Mouse (Mus musculus): ENCODE measurements around the gene Naa35.
A peak's percentile ranks its signal among the peaks of the same experiment; 100 is the strongest.

Gene Naa35

DNA sequence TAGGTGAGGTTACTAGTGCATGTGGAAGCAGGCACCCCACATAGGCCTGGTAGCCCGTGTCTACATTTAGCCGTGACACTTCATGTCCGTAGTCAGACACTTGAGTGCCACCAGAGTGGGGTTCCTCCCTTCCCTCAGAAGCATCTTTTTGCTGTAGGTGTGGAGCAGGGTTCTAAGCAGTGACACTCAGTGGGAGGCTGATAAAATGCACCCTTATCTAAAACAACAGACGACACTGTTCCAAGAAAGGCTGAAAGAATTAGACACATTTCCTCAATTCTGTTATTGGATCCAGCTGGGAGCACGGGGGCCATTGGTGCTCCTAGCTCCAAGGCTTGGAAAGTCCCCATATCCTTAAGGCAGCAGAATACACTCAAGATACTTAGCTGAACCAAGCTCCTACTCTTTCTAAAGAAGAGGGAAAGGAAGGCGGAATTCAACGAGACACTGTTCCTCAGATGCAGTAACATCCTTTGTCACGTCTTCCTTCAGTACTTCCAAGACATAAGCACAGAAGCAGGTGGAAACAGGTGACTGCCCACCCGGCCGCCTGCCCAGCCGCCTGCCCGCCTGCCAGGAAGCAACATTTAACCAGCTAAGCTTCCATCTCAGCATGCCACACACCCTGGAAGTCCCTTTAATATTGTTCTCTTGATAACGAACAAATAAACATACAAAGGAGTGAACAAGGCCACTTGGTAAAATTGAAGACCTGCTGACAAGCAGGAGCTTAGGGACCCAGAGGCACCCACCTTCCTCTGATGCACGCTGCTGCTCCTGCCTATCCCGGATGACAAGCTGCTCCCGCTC lies 54.5 kb downstream of the Naa35 start:
- DNase-seq (ENCODE audit: low spot score): peak; percentile 39

DNA sequence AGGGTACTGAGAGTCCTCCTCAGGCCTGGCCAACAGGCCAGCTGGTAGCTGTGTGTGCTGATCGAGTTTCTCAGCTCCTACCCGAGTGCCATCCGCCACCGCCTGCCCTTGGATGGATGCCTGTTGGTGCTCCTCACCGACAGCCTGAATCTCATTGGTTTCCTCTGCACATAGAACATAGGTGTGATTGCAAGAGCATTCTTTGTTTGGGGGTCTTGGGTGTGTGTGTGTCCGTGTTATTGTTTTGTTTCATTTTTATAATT lies 55.0 kb downstream of the Naa35 start:
- no peak for DNase-seq (ENCODE audit: low spot score)

DNA sequence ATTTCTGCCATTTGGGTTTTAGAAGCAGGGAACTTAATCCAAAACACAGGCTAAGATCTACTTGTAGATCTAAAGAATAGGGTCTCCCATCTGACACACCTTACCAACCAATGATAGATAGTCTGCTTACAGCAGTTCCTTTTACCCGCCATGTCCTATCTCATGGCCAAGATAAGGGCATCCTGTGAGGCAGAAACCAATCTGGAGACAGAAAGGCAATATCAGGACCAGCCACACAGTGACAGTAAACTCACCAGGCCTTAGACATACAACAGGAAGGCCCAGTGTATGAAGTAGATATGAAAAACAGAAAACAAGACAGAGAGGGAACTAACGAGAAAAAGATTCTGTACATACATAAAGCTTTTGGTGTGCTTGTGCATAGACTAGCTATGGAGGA lies 57.8 kb downstream of the Naa35 start:
- no peak for DNase-seq (ENCODE audit: low spot score)

DNA sequence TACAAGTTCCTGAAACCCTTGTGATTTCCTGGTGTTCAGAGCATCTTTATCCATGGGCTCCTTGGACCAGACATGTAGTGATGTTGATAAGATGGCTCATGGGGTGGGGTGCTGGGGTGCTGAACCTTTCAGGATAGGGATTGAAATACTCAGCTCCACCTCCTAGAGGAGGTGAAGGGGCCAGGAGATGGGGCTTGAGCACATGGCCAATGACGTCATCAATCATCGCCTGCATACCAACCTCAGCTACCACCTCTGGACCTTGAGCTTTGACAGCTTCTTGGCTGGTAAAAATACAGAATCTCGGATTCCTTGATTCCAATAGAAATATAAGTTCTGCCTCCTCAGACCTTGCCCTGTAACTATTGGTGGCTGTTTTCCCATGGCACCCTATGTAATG lies 60.4 kb downstream of the Naa35 start:
- DNase-seq (ENCODE audit: low spot score): no peak

DNA sequence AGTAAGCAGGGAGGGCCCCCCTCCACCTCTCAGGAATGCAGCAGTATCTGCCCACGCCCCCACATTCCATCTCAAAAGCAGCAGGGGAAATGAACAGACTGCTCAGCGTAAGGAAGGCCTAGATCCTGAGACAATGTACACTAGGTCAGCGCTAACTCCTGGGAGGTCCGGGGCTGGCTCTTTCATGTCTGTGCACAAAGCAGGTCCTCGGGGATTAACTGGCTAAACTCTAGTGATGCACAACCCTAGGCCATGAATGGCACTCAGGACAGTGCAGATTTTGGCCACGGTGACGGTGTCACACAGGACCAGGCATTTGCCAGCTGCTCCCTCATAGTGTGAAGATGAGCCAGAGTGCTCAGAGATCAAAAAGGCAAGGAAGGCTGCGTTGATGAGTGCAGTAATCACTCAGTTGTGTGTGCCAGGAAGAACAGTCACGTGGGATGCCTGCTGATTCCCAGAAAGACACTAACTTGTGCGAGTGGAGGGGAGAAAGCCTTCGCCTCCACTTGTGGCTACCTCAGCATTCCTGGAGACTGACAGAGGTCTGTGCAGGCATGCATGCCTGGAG lies 61.7 kb downstream of the Naa35 start:
- peak; percentile 52 for DNase-seq (ENCODE audit: low spot score)

DNA sequence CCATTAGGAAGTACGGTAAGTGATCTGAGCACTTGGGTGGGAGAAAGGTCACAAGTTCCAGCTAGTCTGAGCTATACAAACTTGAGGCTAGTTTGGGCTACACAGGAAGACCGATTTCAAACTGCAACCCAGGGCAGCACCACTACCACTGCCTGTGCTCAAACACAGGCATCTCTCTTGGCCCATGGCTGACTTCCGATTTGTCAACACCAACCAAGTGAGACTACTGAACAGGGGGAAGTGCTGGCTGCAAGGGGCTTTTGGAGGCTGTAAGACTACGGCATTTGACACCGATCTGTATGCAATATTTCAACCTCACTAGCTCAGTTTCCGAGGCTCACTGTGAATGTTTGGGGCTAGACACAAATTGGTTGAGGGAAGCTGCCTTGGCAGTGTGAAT lies 62.4 kb downstream of the Naa35 start:
- no peak for DNase-seq (ENCODE audit: low spot score)

DNA sequence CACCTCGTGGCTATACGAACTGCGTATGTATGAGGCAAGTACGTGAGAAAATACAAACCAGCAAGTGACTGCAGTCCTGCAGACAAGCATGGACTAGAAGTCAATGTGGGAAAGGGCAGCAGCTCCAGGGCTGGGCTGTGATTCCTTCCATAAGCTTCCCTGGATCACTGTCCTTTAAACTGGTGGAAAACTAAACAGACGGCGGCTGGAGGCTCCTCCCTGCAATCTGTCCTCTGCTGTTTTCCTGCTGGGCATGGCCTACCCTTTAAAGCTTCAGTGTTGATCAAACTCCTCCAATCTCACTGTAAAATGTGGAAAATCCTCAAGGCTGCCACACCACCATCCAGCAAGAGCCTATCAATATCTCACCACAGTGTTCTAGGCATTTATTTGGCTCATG lies 63.5 kb downstream of the Naa35 start:
- no peak for DNase-seq (ENCODE audit: low spot score)

DNA sequence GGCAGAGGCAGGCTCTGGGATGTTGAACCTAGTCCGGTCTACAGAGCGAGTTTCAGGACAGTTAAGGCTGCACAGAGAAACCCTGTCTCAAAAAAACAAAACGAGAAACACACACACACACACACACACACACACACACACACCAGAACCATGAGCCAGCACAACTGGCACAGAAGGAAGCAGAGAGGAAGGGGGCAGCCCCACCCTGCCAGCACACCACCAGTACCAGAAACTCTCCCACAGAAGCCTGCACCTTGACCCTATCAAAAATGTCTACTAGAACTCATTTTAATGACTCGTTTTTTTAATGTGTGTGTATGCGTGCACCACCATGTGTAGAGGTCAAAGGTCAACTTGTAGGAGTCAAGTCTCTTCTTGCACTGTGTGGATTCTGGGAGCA lies 64.7 kb downstream of the Naa35 start:
- no peak for DNase-seq (ENCODE audit: low spot score)

DNA sequence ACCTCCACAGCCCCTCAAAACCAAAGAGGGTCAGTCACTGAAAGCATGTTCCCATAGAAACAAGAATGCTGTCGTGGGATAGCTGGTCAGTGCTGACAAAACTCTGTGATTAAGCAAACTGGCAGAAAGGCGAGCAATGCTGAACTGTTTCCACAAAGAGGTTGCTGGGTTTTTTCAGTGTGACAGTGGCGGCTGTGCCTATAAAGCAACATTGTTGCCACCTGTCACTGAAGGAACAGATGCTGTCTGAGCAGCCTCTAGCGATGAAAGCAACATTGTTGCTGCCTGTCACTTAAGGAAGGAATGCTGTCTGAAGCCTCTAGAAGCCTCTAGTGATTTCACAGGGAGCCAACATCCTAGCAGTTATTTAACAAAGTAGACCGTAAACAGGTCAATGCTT lies 67.6 kb downstream of the Naa35 start:
- no peak for DNase-seq (ENCODE audit: low spot score)

DNA sequence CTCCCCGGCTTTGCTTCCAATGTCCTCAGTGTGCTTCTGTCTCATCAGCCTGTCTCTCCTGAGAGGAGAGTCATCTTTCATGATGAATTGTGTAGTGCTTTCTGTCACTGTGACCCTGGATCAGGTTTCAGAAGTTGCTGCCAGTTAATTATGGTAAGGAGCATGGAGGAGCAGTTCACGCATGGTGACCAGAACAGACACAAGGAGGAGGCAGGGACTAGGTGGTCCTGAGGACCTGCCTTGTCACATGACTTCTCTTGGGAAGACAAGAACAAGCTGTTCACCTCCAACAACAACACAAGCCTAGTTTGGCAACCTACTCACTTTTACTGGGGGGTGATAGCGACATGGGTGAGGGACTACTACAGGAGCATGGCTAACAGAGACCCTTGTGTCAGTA lies 68.1 kb downstream of the Naa35 start:
- DNase-seq (ENCODE audit: low spot score): no peak

DNA sequence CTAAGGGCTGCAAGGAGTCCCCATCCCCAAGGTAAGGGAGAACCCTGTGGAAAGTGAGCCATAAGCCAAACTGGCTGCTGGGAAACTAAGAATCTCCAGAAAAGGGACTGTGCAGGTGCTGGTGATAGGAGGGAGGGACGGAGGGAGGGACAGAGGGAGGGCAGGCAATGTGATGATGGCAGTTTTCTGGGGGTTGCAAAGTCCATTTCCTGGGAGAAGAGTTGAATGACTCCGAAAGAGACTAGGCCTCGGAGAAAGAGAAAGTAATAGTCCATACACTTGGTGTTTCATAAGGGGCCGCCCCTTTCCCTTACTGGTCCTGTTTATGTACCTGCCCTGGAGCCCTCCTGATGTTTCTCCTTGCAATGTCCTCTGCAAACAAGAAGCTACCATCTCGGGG lies 69.4 kb downstream of the Naa35 start:
- DNase-seq (ENCODE audit: low spot score): no peak

DNA sequence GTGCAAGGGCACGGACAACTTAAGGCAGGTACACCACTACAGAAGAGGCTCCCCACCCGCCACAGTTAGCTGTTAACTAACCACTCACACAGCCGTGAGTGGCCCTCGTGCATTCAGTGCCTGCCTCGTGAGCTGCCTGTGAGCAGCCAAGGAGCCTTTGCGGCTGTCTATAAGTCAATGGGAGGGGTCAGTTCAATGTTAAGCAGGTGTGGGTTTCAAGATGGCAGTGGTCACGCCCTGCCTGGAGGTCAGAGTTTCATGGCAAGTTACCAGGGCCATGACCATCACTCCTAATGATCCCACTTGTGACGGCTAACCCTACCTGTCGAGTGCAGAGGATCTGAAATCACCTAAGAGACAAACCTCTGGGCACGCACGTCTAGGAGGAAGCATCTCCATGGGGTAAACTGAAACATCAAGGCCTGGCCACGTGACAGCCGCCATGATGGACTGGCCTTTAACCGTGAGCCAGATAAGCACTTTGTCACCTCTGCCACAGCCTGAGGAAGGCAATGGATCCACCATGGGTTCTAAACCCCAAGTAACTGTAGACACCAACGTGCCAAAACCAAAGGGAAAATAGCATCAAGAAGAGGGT lies 70.8 kb downstream of the Naa35 start:
- DNase-seq (ENCODE audit: low spot score): no peak

DNA sequence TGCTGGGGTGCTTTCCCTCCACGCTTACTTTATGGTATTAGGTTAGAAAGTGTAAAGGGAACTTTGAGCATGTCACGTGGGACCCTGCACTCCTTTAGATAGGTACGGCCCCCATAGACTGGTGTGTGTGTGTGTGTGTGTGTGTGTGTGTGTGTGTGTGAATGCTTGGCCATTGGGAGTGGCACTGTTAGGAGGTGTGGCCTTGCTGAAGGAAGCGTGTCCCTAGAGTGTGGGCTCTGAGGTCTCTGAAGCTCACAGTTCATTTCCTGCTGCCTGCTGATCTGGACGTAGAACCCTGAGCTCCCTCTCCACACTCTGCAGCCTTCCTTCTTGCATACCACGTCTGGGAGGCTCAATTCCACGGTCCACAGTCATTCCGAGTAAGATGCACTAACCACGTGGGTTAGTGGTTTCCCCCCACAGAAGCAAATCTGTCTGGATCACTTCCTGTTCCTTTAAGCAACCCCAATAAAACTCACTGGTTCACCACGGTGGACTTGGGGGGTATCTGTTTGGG lies 71.3 kb downstream of the Naa35 start:
- no peak for DNase-seq (ENCODE audit: low spot score)

DNA sequence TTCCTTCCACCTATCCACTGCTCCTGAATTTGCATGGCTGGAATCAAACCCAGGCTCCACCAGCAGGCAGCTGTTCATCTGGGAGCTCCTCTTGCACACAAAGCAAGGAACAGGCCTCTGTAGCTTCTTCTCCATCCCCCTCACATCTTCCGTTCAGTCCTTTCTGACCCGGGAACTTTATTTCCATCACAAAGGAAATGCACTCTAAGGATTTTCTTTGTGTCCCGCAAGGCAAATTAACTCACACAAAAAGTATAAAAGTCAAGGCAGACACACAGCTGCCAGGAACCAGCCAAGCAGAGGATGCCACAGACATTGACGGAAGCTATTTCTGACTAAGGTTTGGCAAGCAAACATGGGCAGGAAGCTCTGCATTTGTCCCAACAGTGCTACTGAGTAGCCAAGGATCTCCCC lies 71.9 kb downstream of the Naa35 start:
- DNase-seq (ENCODE audit: low spot score): no peak

DNA sequence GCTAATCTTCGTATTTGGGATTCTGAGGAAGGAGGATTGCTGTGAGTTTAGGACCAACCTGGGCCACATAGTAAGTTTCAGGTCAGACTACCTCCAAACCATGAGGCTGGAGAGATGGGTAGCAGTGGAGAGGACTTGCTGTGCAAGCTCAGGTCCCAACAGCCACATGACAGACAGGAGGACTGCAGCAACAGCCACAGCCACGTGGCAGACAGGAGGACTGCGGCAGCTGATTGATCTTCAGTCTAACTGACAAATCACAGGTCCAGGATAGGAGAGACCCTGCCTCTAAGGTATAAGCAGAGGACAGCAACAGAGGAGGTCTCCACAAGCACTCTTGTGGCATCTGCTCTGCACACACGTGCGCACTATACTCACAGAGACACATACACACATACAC lies 72.7 kb downstream of the Naa35 start:
- no peak for DNase-seq (ENCODE audit: low spot score)

DNA sequence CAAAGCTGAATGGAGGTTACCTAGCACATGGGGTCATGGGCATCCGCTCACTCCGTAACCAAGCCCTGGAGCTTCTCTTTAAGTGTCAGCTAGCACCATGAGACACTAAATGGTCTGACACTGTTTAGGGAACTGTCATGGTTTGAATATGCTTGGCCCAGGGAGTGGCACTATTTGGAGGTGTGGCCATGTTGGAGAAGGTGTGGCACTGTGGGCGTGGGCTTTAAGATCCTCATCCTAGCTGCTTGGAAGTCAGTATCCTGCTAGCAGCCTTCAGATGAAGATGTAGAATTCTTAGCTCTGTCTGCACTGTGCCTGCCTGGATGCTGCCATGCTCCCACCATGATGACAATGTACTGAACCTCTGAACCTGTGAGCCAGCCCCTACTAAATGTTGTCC lies 75.3 kb downstream of the Naa35 start:
- DNase-seq (ENCODE audit: low spot score): no peak

DNA sequence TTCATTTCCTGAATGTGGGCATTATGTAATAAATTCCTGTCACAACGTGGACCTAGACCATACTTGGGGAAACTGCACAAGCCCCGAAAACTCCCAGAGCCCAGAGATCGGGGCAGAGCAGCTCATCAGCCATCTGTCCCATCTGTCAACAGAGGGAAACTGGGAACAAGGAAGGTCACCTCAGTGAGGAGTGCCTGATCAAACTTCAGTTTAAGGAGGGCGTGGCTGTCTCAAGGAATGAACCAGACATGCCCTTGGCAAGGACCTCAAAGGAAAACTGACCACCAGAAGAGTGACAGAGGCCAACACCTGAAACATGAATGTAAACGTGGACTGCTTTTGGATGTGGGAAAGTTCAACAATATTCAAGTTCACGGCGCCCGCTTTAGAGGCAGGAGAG lies 76.3 kb downstream of the Naa35 start:
- DNase-seq (ENCODE audit: low spot score): no peak

DNA sequence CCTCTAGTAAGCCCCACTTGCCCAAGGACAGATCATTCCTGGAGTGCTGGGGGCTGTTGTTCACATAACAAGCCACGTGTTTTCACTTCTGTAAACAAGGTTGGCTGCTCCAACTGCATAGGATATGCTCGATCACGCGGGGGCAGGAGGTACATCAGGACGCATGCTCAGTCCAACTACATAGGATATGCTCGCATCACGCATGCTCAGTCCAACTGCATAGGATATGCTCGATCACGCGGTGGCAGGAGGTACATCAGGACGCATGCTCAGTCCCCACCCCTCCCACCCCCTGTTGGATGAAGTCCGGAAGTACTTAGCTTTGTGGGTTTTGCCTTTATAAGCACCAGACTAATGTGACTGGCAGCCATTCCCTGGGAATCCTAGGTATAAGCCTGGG lies 76.9 kb downstream of the Naa35 start:
- DNase-seq (ENCODE audit: low spot score): no peak

DNA sequence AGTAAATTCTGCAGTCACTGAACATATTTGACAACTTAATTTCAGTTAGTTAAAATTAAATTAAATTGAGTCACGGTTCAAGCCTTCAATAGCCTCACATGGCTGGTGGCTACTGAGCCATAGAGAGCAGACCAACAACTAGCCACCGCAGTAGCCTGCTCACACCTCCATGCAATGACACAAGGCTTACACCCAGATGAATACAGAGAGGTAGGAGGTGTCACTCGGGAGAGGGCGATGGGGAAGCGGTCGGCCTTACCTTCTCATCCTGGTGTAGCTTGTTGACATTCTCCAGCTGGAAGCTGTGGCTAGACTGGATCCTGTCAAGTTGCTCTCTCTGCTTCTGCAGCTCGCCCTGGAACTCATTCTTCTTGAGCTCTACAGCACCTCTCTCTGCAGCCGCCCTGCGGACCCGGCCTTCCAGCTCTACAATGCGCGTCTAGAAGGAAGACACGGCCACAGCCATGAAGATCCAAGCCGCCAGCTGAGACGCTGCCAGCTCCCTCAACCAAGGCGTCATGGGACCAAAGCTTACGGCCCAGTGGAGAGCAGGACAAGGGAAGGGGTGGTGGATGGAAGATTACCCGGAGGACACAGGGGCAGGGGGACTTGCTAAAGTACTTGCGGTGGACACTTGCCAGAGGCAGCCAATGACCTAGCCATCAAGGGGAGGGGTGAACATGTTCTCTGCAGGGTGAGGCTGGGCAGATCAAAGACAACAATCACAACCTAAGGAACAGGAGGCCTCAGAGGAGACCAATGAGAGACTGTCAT lies 79.1 kb downstream of the Naa35 start:
- no peak for DNase-seq (ENCODE audit: low spot score)

DNA sequence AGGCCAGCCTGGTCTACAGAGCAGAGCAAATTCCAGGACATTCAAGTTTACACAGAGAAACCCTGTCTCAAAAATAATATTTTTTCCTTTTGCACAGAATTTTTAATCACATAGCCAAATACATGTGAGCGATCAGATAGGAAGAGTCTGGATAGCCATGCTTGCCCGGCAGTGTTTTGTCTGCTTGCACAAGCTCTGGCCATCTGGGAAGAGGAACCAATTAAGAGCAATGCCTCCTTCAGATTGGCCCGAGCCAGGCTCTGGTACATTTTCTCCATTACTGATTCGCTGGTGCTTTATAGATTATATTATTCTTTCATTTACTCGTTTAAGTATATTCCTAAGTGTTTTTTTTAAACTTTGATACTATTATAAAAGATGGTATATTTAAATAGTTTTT lies 82.7 kb downstream of the Naa35 start:
- no peak for DNase-seq (ENCODE audit: low spot score)

DNA sequence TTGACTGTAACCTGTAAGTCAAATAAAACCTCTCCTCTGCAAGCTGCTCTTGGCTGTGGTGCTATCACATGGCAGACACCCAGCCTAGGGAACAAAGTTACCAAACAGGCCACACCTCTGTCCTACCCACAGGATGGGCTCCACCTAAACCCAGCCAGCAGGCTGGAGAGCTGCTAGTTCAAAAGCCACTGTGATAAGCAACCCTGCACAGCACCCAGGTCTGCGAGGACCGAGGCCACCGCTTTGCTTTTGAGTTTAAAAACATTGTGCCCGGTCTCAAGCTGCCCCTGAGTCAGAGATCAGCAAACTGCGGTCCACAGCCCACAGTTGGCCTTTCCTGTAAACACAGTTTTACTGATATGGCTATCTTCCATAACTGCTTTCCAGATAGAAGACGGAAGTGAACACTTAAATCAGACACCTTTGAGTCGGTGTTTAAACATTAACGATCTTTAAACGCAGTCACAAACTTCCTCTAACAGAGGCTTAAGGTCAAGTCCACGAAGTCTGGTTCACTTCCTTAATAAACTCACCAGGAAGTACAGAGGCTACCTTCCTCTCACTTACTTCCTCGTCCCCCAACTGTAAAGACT lies 83.5 kb downstream of the Naa35 start:
- no peak for DNase-seq (ENCODE audit: low spot score)

DNA sequence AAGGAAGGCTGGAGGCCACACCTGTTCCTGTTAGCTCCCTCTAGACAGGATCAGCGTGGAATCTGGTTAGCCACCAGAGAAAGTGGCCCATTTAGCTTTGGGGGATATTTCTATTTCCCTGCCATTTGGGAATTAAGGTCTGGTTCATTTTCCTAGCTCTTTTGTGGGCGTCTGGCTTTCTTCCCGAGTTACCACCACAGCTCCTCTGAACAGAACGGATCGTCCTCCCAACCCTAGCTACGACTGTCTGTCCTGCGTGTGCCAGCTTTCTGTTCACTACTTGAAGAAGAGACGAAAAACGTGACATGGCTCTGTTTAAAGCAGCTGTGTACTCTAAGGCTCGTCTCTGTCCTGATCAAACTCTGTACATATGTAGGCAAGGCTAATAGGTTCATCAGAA lies 84.9 kb downstream of the Naa35 start:
- no peak for DNase-seq (ENCODE audit: low spot score)

DNA sequence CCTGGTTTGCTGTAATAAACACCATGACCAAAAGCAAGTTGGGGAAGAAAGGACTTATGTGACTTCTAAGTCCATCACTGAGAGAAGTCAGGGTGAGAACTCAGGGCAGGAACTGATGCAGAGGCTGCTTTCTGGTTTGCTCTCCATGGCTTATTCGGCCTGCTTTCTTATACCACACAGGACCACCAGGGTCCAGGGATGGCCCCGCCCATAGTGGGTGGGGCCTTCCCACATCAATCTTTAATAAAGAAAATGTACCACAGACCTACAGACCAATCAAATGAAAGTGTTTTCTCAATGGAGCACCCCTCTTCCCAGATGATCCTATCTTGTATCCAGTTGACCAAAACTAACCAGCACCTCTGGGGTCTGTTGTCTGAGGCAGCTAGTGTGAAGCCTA lies 86.5 kb downstream of the Naa35 start:
- no peak for DNase-seq (ENCODE audit: low spot score)
